Mouse (Mus musculus) thymus, adult 2 months (tissue): ENCODE data around the gene Nras. TPM values are rescaled to one million over a fixed set of nuclear protein-coding genes. Genes with fewer than 3 reads are reported as not detected.

ENCODE experiments used
- DNase-seq: peaks from one replicate; pipeline ENCODE4 v3.0.0; 2021
- H3K27ac ChIP-seq: fragments of 200-500 bp; 2 replicates; pipeline ENCODE4 v1.5.1; 2012; ENCODE audit warnings: low read length, control low read depth; ENCODE audit not compliant: control insufficient read depth, insufficient read depth
- H3K27me3 ChIP-seq: fragments of 200-500 bp; 2 replicates; pipeline ENCODE4 v1.6.1; 2012; ENCODE audit warnings: mild to moderate bottlenecking, low read length, moderate library complexity, mixed read lengths; ENCODE audit not compliant: control insufficient read depth, insufficient read depth
- H3K36me3 ChIP-seq: fragments of 200-500 bp; 2 replicates; pipeline ENCODE4 v1.6.1; 2012; ENCODE audit warnings: mild to moderate bottlenecking, low read length, moderate library complexity; ENCODE audit not compliant: control insufficient read depth, insufficient read depth
- H3K4me1 ChIP-seq: fragments of 200-500 bp; replicated peaks from 2 replicates; pipeline ENCODE4 v1.6.1; 2012; ENCODE audit warnings: low read length; ENCODE audit not compliant: control insufficient read depth, insufficient read depth
- H3K4me3 ChIP-seq: fragments of 200-500 bp; 2 replicates; pipeline ENCODE4 v1.5.1; 2012; ENCODE audit warnings: mild to moderate bottlenecking, low read length, control low read depth, moderate library complexity; ENCODE audit not compliant: control insufficient read depth, insufficient read depth
- CTCF ChIP-seq: fragments of 200-500 bp; IDR thresholded peaks from 2 replicates; pipeline ENCODE4 v1.5.1; 2012; ENCODE audit warnings: mild to moderate bottlenecking, control low read depth, low read length, moderate library complexity, borderline replicate concordance; ENCODE audit not compliant: control insufficient read depth, poor library complexity, insufficient read depth; ENCODE audit errors: extremely low read depth
- POLR2A ChIP-seq: fragments of 200-500 bp; IDR thresholded peaks from 2 replicates; pipeline ENCODE4 v1.6.1; 2012; ENCODE audit warnings: mild to moderate bottlenecking, low read length, control low read depth, moderate library complexity; ENCODE audit not compliant: control insufficient read depth, poor library complexity, insufficient read depth; ENCODE audit errors: extremely low read depth
- WGBS: fragments of 180-500 bp; shearing (Covaris S2); methylation state at CpG from one replicate; pipeline ENCODE4 v1.1.7; 2018; 5-methylcytosine and 5-hydroxymethylcytosine counted together
- polyA plus RNA-seq: library from polyadenylated mRNA; depleted of rRNA; stranded (reverse); fragments of >200 nt; gene quantifications from 2 replicates; pipeline ENCODE4 v1.2.3, GENCODE M21; 2012

Nras gene
- polyA plus RNA-seq, 1 experiment = 43.4 TPM

DNA sequence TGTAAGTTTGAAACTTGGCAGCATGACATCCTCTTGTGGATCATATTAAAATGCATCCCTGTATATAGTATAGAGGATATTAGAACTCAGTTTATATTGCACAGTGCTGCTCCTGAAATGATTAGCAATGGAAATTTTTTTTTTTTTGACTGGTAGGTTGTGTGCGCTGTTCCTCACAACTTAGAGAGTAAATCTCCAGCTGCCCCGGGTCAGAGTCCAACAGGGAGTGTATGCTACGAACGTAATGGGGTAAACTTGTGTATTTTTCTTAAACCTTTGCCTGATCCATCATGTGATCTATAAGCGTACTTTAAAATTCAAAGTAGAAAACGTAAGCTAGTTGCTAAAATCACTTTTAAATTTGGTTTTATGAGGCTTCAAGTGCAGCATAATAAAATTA is 17.8 kb upstream of the Nras start:
- Histone ChIP-seq H3K27me3 (no peaks in the 10 kb centered on the region), H3K4me3 (no peak overlapping the region), H3K4me1 (no peaks in the 10 kb centered on the region), H3K27ac (no peak overlapping the region), H3K36me3 (peaks cover 78% of the 10 kb centered on the region)
- TF ChIP-seq POLR2A (no peak), CTCF (no peak)
- 95% methylated on average over 6 of the region's 6 CpGs for WGBS
- DNase-seq = no peak

DNA sequence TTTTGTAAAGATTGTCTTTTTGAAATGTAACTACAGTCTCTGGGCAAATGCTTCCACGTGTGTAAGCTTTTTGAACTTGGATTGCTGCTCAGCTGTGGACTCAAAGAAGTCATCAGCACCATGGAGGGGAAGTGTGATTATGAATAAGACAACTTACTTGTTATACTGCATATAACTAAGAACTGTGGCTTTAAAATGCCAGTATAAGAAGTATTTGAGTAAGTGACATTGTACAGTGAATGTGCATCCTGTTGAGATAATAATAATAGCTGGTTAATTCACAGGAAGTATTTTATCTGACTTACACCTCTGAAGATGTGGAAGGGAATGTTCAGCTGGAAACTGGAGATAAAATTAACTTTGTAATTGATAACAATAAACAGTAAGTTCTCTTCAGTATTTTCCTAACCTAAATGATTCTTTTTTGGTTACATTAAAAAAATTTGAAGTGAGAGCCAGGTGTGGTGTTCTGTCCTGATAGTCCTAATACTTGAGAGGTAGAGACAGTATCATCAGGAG is 17.2 kb upstream of the Nras start:
- peaks cover 85% of the 10 kb centered on the region for H3K36me3 ChIP-seq

DNA sequence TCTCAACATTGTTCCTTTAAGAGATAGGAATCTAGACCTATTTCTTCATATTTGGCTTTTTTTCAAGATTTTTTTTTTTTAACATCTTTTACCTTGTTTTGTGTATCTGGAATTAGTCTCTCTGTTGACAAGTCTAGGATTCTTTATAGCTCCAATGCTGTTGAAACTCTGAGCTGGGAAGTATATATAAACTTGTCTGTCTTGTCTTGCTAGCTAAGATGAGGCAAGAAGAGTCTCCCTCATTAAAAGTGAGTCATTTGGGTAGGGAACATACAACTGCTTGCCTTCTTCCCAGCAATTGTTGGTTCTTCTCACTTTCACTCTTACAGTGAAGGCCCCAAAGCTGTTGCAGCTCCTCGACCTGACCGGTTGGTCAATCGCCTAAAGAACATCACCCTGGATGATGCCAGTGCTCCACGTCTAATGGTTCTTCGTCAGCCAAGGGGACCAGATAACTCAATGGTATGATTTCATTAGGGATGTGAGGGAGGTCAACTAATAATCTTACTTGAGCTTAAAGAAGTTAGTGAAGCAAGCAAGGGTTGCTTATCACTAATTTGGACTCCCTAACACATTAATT is 2.0 kb upstream of the Nras start:
- Histone ChIP-seq H3K36me3 (peaks cover 68% of the 10 kb centered on the region), H3K27me3 (no peaks in the 10 kb centered on the region), H3K4me1 (peaks cover 5% of the 10 kb centered on the region), H3K27ac (no peak overlapping the region), H3K4me3 (no peak overlapping the region)
- DNase-seq = no peak
- 93% methylated on average over 5 of the region's 5 CpGs for WGBS
- no peak for TF ChIP-seq POLR2A
- no peak for TF ChIP-seq CTCF

More for the DNA sequence above, 17.2 kb upstream of the Nras start:
- WGBS = 91% methylated on average over 1 of the region's 1 CpGs
- Histone ChIP-seq H3K4me3 (no peak overlapping the region), H3K27ac (no peak overlapping the region), H3K27me3 (no peaks in the 10 kb centered on the region), H3K4me1 (no peaks in the 10 kb centered on the region)
- DNase-seq = no peak
- TF ChIP-seq CTCF (no peak), POLR2A (no peak)

DNA sequence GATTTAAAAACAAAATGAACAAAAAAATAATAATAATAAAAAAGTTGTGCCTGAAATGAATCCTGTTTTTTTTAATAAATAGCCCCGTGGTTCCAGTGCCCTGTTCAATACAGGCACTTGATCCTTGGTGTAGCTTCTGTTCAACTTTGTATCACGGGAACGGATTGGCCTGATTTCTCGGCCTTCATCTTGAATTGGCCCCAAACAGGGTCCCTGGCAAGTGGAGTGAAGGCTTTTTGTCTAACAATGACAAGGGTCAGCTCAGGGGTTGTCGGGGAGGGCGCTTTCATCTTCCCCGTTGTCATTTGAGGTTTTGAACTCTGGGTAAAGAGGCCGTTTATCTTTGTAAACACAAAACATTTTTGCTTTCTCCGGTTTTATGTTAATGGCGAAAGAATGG is 333 bp upstream of the Nras start:
- Histone ChIP-seq H3K36me3 (peaks cover 67% of the 10 kb centered on the region), H3K4me3 (peak overlapping the region; percentile 95), H3K4me1 (peaks cover 5% of the 10 kb centered on the region), H3K27me3 (no peaks in the 10 kb centered on the region), H3K27ac (no peak overlapping the region)
- DNase-seq = no peak
- WGBS = 21% methylated on average over 10 of the region's 10 CpGs
- TF ChIP-seq POLR2A (no peak), CTCF (no peak)

DNA sequence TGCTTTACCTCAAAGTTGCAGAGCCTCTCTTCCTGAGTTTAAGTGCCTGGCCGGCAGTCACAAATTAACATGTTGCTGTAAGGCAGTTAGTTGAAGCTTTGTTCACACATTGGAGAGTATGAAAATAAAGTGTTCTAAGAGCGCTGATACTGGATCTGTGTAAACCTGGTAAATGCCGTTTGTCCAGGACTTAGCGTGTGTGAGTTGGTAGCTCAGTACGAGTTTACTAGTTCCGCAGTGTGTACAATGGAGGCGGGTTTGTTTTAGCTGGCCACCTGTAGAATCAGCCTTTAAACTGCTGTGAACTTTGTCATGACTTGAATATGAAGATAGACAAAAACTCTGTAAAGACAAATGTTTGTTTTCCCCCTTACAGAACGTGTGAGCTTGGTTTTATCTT is 8.8 kb downstream of the Nras start:
- Histone ChIP-seq H3K36me3 (peaks cover 72% of the 10 kb centered on the region), H3K4me3 (no peak overlapping the region), H3K4me1 (no peaks in the 10 kb centered on the region), H3K27me3 (no peaks in the 10 kb centered on the region), H3K27ac (no peak overlapping the region)
- WGBS = 96% methylated on average over 8 of the region's 8 CpGs
- DNase-seq = no peak
- TF ChIP-seq CTCF = no peak
- TF ChIP-seq POLR2A = no peak

DNA sequence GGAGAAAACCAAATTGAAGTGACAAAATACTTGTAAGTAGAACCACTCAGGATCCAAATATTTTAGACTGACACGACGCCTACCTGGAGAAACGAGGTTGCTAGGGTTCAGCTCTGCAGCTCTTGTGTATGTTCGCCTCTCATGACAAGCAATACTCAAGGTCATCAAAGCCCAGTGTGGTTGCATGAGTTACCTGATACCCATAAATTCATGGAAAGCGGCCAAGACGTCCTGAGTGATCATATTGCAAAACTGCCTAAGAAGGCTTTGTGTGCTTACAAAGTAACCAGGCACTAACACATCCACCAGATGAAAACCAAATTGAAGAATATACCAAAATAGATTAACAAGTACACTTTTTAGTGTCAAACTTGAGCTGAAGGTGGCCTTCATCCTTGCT is 10.9 kb downstream of the Nras start:
- no peak for DNase-seq
- TF ChIP-seq CTCF (no peak), POLR2A (no peak)
- H3K27me3 ChIP-seq = no peaks in the 10 kb centered on the region
- WGBS = 95% methylated on average over 6 of the region's 6 CpGs
- peaks cover 52% of the 10 kb centered on the region for H3K36me3 ChIP-seq
- no peak overlapping the region for H3K4me3 ChIP-seq
- H3K27ac ChIP-seq = no peak overlapping the region
- H3K4me1 ChIP-seq = no peaks in the 10 kb centered on the region

DNA sequence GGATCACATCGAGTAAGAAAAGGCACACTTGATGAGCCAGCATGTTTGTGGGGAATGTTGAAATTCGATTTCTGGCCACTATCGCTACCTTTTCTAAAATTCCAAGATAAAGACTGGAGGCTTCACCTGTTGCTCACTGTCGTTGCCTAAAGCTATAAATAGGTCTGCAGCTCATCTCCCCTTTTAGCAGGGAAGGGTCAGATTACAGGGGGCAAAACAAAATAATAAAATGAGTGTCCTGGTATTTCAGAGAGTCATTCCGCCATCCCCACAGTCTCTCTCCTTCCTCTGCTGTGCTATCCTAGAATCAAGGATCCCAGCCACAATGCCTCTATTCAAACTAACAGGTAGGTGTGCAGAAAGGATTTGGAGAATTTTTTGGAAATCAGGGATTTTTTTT is 15.7 kb downstream of the Nras start, which contains the start of gene Ampd1:
Ampd1 (plus strand) TSS at position 244 of the 400 bp plus-strand sequence.
- no peaks in the 10 kb centered on the region for H3K27me3 ChIP-seq
- TF ChIP-seq CTCF (no peak), POLR2A (no peak)
- no peak for DNase-seq
- no peaks in the 10 kb centered on the region for H3K4me1 ChIP-seq
- no peak within 1 kb of the TSS for H3K4me3 ChIP-seq
- no peak within 1 kb of the TSS for H3K27ac ChIP-seq
- peaks cover 5% of the 10 kb centered on the region for H3K36me3 ChIP-seq
- 78% methylated on average over 5 of the region's 5 CpGs for WGBS
